Mouse (Mus musculus) lung, postnatal 0 days (tissue): ENCODE results near the gene Syne2.

Experiments used
- CTCF ChIP-seq: IDR thresholded peaks from 2 replicates; pipeline ENCODE4 v1.5.1; 2016; ENCODE audit warnings: antibody characterized with exemption, mild to moderate bottlenecking
- EP300 ChIP-seq: IDR thresholded peaks from 2 replicates; pipeline ENCODE4 v1.6.1; 2016; ENCODE audit warnings: antibody characterized with exemption, mild to moderate bottlenecking, control low read depth

DNA sequence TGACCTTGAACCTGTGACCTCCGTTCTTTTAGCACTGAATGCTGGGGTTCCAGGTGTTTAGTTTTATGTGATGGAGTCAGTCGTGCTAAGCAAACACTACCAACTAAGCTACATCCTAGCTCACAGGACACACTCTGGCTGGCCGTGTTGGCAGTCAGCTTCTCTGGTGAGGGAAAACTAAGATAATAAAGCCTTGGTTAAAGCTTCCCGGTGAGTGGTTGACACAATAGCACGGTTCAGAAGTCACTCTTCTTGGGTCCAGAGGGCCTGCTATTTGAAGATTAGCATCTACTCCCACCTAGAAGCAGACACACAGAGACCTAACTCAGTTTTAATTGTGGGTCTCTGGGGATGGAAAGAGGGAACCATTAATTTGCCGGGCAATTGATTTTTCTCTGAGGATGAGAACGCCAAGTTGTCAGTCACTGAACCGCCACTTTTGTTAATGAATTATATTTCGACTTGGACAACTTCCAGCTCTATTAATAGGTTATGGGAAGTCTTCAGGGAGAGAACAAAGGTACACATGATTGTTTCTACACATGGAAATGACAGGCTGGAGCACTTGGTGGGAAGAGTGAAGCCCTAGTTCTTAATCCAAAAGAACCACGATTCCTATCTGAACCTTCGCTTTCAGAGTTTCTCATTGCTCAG lies 21.3 kb downstream of the Syne2 start:
- no peak for TF ChIP-seq CTCF
- TF ChIP-seq EP300 = no peak
